Mouse (Mus musculus) lung, adult 10 weeks (tissue): Measurements from ENCODE around the gene Agbl4. TPM values are rescaled to one million over a fixed set of nuclear protein-coding genes. Genes with fewer than 3 reads are reported as not detected.

Experiments used
- polyA plus RNA-seq: library from polyadenylated mRNA; stranded (reverse); fragments of 350-450 nt; fragmentation: Illumina TruSeq; extraction: RNeasy Lipid Tissue Mini Kit (QIAGEN cat#74804); gene quantifications from one replicate; pipeline ENCODE4 v1.2.3, GENCODE M21; 2014; ENCODE audit warnings: low read depth, low replicate concordance; ENCODE audit not compliant: insufficient read depth

Gene Agbl4
- polyA plus RNA-seq: 0.34 TPM

DNA sequence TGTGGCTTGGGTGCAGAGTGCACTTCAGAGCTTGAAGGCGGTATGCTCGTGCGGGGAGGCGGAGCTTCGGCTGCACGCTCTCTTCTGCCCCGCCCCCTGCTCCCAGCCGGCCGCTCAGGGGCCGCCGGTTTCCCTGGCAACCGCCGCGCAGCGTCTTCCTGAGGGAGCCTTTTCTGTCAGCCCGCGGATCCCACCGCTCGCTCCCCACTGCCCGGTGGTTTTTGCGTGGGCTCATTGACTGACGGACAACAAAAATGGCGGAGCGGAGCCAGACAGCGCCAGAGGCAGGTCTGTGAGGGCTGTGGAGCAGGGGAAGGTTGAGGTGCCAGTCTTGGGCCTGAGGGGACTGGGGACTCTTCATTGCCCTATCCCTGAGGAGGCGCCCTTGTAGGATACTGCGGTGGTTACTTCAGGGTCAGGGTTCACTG lies at the start of gene Agbl4:
TSS of gene Agbl4 (plus strand) at position 44 of the 428 bp plus-strand sequence.

GRCm38 (mm10) chr4:110351178-110352000 lies 46.1 kb upstream of the Agbl4 start, which contains the start of gene Elavl4:
Elavl4 (minus strand) TSS chr4:110351909.

GRCm38 (mm10) chr4:111414818-111415488 lies 1017.5 kb downstream of the Agbl4 start, which contains the start of gene Bend5:
Bend5 (plus strand) TSS chr4:111415006.

Other genes with a start within 250 kb of the Agbl4 start
- not detected for gene Elavl4, start 45.8 kb upstream of the Agbl4 start, polyA plus RNA-seq